Mouse (Mus musculus) forebrain, embryonic 13.5 days (tissue): ENCODE measurements at regions not wholly inside any gene's neighbourhood (a gene's known extent, or its start where the extent isn't known, plus 50 kb on each side); places are given as distances from the start of the nearest gene placed in this dataset.

Experiments
- ATAC-seq: fragments of 200-750 bp; cut with Nextera tagmentation; 2 replicates; pipeline ENCODE4 v1.8.0; 2017
- H3K27ac ChIP-seq: fragments of 300-500 bp; sonication (generic); 2 replicates; pipeline ENCODE4 v1.5.1; 2015; ENCODE audit warnings: inconsistent platforms, mild to moderate bottlenecking, moderate library complexity
- H3K27me3 ChIP-seq: fragments of 300-500 bp; sonication (generic); 2 replicates; pipeline ENCODE4 v1.6.1; 2015; ENCODE audit warnings: mild to moderate bottlenecking, inconsistent platforms
- H3K36me3 ChIP-seq: fragments of 300-500 bp; sonication (generic); 2 replicates; pipeline ENCODE4 v1.6.1; 2015; ENCODE audit warnings: mild to moderate bottlenecking, inconsistent platforms; ENCODE audit not compliant: poor library complexity, severe bottlenecking
- H3K4me1 ChIP-seq: fragments of 300-500 bp; sonication (generic); 2 replicates; pipeline ENCODE4 v1.6.1; 2015; ENCODE audit warnings: inconsistent platforms
- H3K4me2 ChIP-seq: fragments of 300-500 bp; sonication (generic); 2 replicates; pipeline ENCODE4 v1.6.1; 2015; ENCODE audit warnings: inconsistent platforms, mild to moderate bottlenecking, moderate library complexity
- H3K4me3 ChIP-seq: fragments of 300-500 bp; sonication (generic); 2 replicates; pipeline ENCODE4 v1.5.1; 2015; ENCODE audit warnings: mild to moderate bottlenecking, inconsistent platforms
- H3K9ac ChIP-seq: fragments of 300-500 bp; sonication (generic); 2 replicates; pipeline ENCODE4 v1.6.1; 2015; ENCODE audit warnings: mild to moderate bottlenecking, inconsistent platforms
- H3K9me3 ChIP-seq: fragments of 300-500 bp; sonication (generic); replicated peaks from 2 replicates; pipeline ENCODE4 v1.6.1; 2016; ENCODE audit warnings: inconsistent platforms
- WGBS: fragments of 180-500 bp; shearing (Covaris S2); methylation state at CpG from one replicate; pipeline ENCODE4 v1.1.7; 2015; 5-methylcytosine and 5-hydroxymethylcytosine counted together

GRCm38 (mm10) chr10:29592906-29593305 is 57.2 kb upstream of the Rspo3 start:
- Histone ChIP-seq H3K9me3 (no peaks in the 10 kb centered on the region), H3K27ac (no peak overlapping the region), H3K9ac (no peak overlapping the region), H3K4me2 (no peak overlapping the region), H3K4me1 (no peaks in the 10 kb centered on the region), H3K36me3 (no peaks in the 10 kb centered on the region), H3K27me3 (no peaks in the 10 kb centered on the region), H3K4me3 (no peak overlapping the region)
- ATAC-seq, result no peak
- WGBS, result 86% methylated on average over 3 of the region's 3 CpGs

GRCm38 (mm10) chr10:29590187-29590586 is 54.5 kb upstream of the Rspo3 start:
- no peak overlapping the region for H3K9ac ChIP-seq
- H3K4me2 ChIP-seq, result no peak overlapping the region
- no peaks in the 10 kb centered on the region for H3K36me3 ChIP-seq
- no peaks in the 10 kb centered on the region for H3K9me3 ChIP-seq
- no peaks in the 10 kb centered on the region for H3K4me1 ChIP-seq
- H3K27me3 ChIP-seq, result no peaks in the 10 kb centered on the region
- ATAC-seq, result peak; percentile 30; the same call in 1 of the 2 replicates
- no peak overlapping the region for H3K4me3 ChIP-seq
- H3K27ac ChIP-seq, result no peak overlapping the region

DNA sequence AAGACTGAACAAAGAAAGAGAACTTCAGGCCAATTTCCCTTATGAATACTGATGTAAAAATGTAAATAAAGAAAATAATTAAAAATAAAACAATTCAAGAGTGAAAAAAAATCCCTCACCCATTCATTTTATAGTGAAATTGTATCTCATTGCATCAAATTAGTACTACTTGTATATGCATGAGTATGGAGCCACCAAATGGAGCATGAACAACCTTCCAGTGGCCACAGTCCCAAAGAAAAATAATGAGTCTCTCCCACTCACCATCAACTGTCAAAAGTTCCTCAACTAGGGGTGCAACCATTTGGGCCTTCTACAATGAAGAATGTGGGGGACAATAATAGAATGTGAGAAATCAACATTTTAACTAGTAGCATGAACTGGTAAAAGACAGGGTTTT is 54.1 kb upstream of the Rspo3 start:
- peak; percentile 71; the same call in 1 of the 2 replicates for ATAC-seq
- H3K9me3 ChIP-seq, result no peaks in the 10 kb centered on the region
- no peaks in the 10 kb centered on the region for H3K4me1 ChIP-seq
- no peaks in the 10 kb centered on the region for H3K36me3 ChIP-seq
- H3K4me3 ChIP-seq, result no peak overlapping the region
- no peak overlapping the region for H3K4me2 ChIP-seq
- H3K27ac ChIP-seq, result no peak overlapping the region
- H3K27me3 ChIP-seq, result no peaks in the 10 kb centered on the region
- no peak overlapping the region for H3K9ac ChIP-seq
